8 mouse cellular contexts compared by ENCODE assay signal in the genomic region with DNA sequence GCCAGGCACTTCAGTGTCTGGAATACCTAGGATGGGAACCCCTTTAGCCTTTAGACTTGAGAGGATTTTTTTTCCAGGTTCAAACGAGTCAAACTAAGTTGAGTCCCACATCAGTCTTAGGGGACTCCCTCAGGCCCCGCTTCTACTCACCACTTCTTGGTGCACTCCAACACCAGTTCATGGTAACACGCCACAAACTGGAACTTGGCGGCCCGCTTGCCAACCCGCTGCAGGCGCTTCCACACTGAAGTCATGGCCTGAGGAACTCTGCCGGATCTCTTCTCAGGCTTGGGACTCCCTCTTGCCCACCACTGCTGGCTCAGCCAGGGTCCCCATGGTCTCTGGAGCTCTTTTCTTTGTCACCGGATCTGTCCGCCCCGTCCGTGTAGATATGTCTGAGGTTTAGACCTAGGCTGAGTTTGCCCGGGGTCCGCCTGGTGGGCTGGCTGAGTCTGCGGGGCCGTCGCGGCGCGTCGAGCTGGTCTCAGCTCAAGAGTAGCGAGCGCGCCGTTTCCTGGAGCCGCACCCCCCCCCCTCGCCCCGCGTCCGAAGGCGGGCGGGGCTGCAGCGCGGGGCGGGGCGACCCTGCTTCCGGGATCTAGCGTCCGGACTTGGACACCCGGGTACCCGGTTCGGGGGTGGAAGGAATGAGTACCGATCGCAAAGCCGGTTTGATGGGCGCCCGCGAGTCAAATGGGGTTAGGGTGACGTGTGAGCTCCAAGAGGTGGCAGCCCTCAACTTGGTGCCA. TPM values are rescaled to one million over a fixed set of nuclear protein-coding genes. Genes with fewer than 3 reads are reported as not detected.
DNase-seq lines count a peak whose midpoint lies in the region; ATAC-seq and TF ChIP-seq lines count a peak whose summit lies in the region.

A gene (minus strand): TSS at position 551 of the 749 bp plus-strand sequence.

- peak within 1 kb of the TSS; percentile 15 for H3ac ChIP-seq in myocyte (ENCODE audit: control insufficient read depth, insufficient read length)

- TF ChIP-seq POLR2A in myocyte (IDR thresholded peaks at IDR 0.05; ENCODE audit: insufficient read length, low read depth) = peak; percentile 83

- peak within 1 kb of the TSS; percentile 94 for H3K4me2 ChIP-seq in liver, embryonic 11.5 days
- H3K4me2 ChIP-seq in myocyte (ENCODE audit: low read depth) = peak within 1 kb of the TSS; percentile 100

- no peaks in the 10 kb centered on the region for H3K9me3 ChIP-seq in liver, embryonic 11.5 days (ENCODE audit: control insufficient read depth, low read length)

- peak within 1 kb of the TSS; percentile 41; the same call in 1 of the 2 replicates for H3K27ac ChIP-seq in left cerebral cortex, adult 2 months
- peak within 1 kb of the TSS; percentile 95 for H3K27ac ChIP-seq in liver, embryonic 11.5 days (ENCODE audit: low read depth, low read length)

- DNase-seq in left cerebral cortex, adult 2 months (ENCODE audit: extremely low spot score in 1 of 2, low spot score in 2 of 2) = no peak
- DNase-seq in left cerebral cortex, adult 11 months (ENCODE audit: low spot score) = no peak
- DNase-seq in c-Kit-positive CD71-positive TER-119-positive erythroid progenitor cells, embryonic 14.5 days (ENCODE audit: low spot score) = peak; percentile 74
- peak; percentile 87 to 88 for DNase-seq in heart, adult 18-20 months
- peak; percentile 48 for DNase-seq in kidney, adult 11 months
- DNase-seq in liver, embryonic 11.5 days (ENCODE audit: low spot score) = peak; percentile 82
- peak; percentile 87 for DNase-seq in thymus, postnatal 4 days

- H3K36me3 ChIP-seq in liver, embryonic 11.5 days (ENCODE audit: control insufficient read depth, insufficient read depth, low read length) = peaks cover 19% of the 10 kb centered on the region
- H3K36me3 ChIP-seq in myocyte (ENCODE audit: control insufficient read depth, insufficient read depth) = peaks cover 26% of the 10 kb centered on the region

- 5% methylated on average over 49 of the region's 49 CpGs for WGBS in liver, embryonic 11.5 days

- ATAC-seq in liver, embryonic 11.5 days (replicated peaks; ENCODE audit: low FRiP score) = peak; percentile 44

- H3K27me3 ChIP-seq in liver, embryonic 11.5 days (replicated peaks; ENCODE audit: control insufficient read depth, insufficient read depth, low read length) = no peaks in the 10 kb centered on the region
- H3K27me3 ChIP-seq in myocyte (ENCODE audit: control insufficient read depth, insufficient read depth, insufficient read length) = no peaks in the 10 kb centered on the region

- TF ChIP-seq CTCF in left cerebral cortex, adult 2 months (IDR thresholded peaks at IDR 0.05) = no peak

- H3K79me2 ChIP-seq in myocyte (ENCODE audit: control insufficient read depth, insufficient read depth) = peaks cover 67% of the 10 kb centered on the region

- intact Hi-C loops in left cerebral cortex, adult 2 months (cut with DNase I) = loop anchor here (2.0 to 5.0 kb wide), 2 partner anchors 33 to 131 kb away; no protein-coding TSS in a partner anchor

- peaks cover 78% of the 10 kb centered on the region for H3K4me1 ChIP-seq in liver, embryonic 11.5 days (replicated peaks; ENCODE audit: control insufficient read depth, insufficient read depth, low read length)

- H3K9ac ChIP-seq in liver, embryonic 11.5 days (ENCODE audit: low read depth, low read length) = peak within 1 kb of the TSS; percentile 93

- peak within 1 kb of the TSS; percentile 45 for H3K4me3 ChIP-seq in left cerebral cortex, adult 2 months
- H3K4me3 ChIP-seq in liver, embryonic 11.5 days (ENCODE audit: low read depth, low read length) = peak within 1 kb of the TSS; percentile 83
- peak within 1 kb of the TSS; percentile 93 for H3K4me3 ChIP-seq in myocyte

TF ChIP-seq in myocyte, 11 proteins besides CTCF, POLR2A, EP300 and RAD21:
- TF ChIP-seq TCF3 (IDR thresholded peaks at IDR 0.05; ENCODE audit: insufficient read length, low read depth) (no peak), MAX (IDR thresholded peaks at IDR 0.05; ENCODE audit: low read depth) (no peak), MYOD1 (IDR thresholded peaks at IDR 0.05; ENCODE audit: control insufficient read depth in 1 of 3, insufficient read length in 2 of 3, low read depth in 2 of 3) (peak in 1 of 3 experiments; percentile 4), POLR2AphosphoS2 (IDR thresholded peaks at IDR 0.05; ENCODE audit: insufficient read length, low read depth) (peak; percentile 71), MYOG (IDR thresholded peaks at IDR 0.05; ENCODE audit: control insufficient read depth in 1 of 3, insufficient read depth in 1 of 3, insufficient read length in 2 of 3, low read depth in 2 of 3) (no peak)

RNA-seq across cellular contexts. Expression of the gene that starts here (rescaled TPM):
- total RNA-seq in left cerebral cortex, adult 2 months (2021) = 10 to 100 TPM; 21.1 to 30.7 TPM
- 100 to 1,000 TPM; 134 to 144 TPM for total RNA-seq in heart, adult 18-20 months (2021)
- 64.9 and 67.1 TPM in 2 replicates for polyA plus RNA-seq in liver, embryonic 11.5 days (2014; fragmentation: Nextera tagmentation; extraction: Ambion mirVana)
- polyA plus RNA-seq in myocyte (2012; fragmentation: generic; extraction: Trizol) = 97.4 TPM

Comparison
In these comparisons a context has a peak if more than half of its experiments do, and no peak if none do; other contexts are left out.
1. RNA of the gene that starts here (total RNA-seq): 134 to 144 TPM in heart, adult 18-20 months; 21.1 to 30.7 TPM in left cerebral cortex, adult 2 months; every median in the first group is over 4 times any median in the second.
2. DNase-seq: peak in c-Kit-positive CD71-positive TER-119-positive erythroid progenitor cells, embryonic 14.5 days (single experiment), heart, adult 18-20 months (2 of 2), kidney, adult 11 months (single experiment), liver, embryonic 11.5 days (single experiment) and thymus, postnatal 4 days (single experiment); none in left cerebral cortex, adult 2 months (0 of 2) and left cerebral cortex, adult 11 months (single experiment).
3. Peak in every context shown above with its lines, with median percentiles within 50 percentile points of each other: H3K4me3 ChIP-seq.